Mouse (Mus musculus) lung, postnatal 0 days (tissue): ENCODE measurements around the gene Ntrk3. TPM values are rescaled to one million over a fixed set of nuclear protein-coding genes. Genes with fewer than 3 reads are reported as not detected.

Experiments used
- ATAC-seq: fragments of 200-750 bp; cut with Nextera tagmentation; 2 replicates; pipeline ENCODE4 v1.8.0; 2017; ENCODE audit warnings: moderate library complexity
- DNase-seq: peaks from one replicate; pipeline ENCODE4 v3.0.0-alpha.2; 2016; ENCODE audit warnings: low spot score
- H3K27ac ChIP-seq: fragments of 300-500 bp; sonication (generic); 2 replicates; pipeline ENCODE4 v1.5.1; 2014; ENCODE audit warnings: antibody characterized with exemption, mild to moderate bottlenecking, low read length, mixed read lengths
- H3K27me3 ChIP-seq: fragments of 300-500 bp; sonication (generic); replicated peaks from 2 replicates; pipeline ENCODE4 v1.6.1; 2014; ENCODE audit warnings: low read length, mixed read lengths; ENCODE audit not compliant: insufficient read depth
- H3K36me3 ChIP-seq: fragments of 300-500 bp; sonication (generic); 2 replicates; pipeline ENCODE4 v1.6.1; 2014; ENCODE audit warnings: low read length, mixed read lengths; ENCODE audit not compliant: insufficient read depth
- H3K4me1 ChIP-seq: fragments of 300-500 bp; sonication (generic); 2 replicates; pipeline ENCODE4 v1.6.1; 2014; ENCODE audit warnings: antibody characterized with exemption, low read depth, low read length, mixed read lengths; ENCODE audit not compliant: insufficient read depth
- H3K4me2 ChIP-seq: fragments of 300-500 bp; sonication (generic); replicated peaks from 2 replicates; pipeline ENCODE4 v1.6.1; 2014; ENCODE audit warnings: low read depth, mild to moderate bottlenecking, low read length, moderate library complexity, mixed read lengths
- H3K4me3 ChIP-seq: fragments of 300-500 bp; sonication (generic); 2 replicates; pipeline ENCODE4 v1.5.1; 2014; ENCODE audit warnings: low read depth, low read length
- H3K9ac ChIP-seq: fragments of 300-500 bp; sonication (generic); replicated peaks from 2 replicates; pipeline ENCODE4 v1.6.1; 2014; ENCODE audit warnings: low read depth, mild to moderate bottlenecking
- H3K9me3 ChIP-seq: fragments of 300-500 bp; sonication (generic); 2 replicates; pipeline ENCODE4 v1.6.1; 2016; ENCODE audit warnings: low read length, mixed read lengths
- CTCF ChIP-seq: IDR thresholded peaks from 2 replicates; pipeline ENCODE4 v1.5.1; 2016; ENCODE audit warnings: antibody characterized with exemption, mild to moderate bottlenecking
- EP300 ChIP-seq: IDR thresholded peaks from 2 replicates; pipeline ENCODE4 v1.6.1; 2016; ENCODE audit warnings: antibody characterized with exemption, mild to moderate bottlenecking, control low read depth
- WGBS: fragments of 180-500 bp; shearing (Covaris S2); extraction: QIAGEN DNeasy Blood & Tissue Kit; methylation state at CpG from one replicate; pipeline ENCODE4 v1.1.7; 2014; 5-methylcytosine and 5-hydroxymethylcytosine counted together
- polyA plus RNA-seq: library from polyadenylated mRNA; unstranded; fragments of >200 nt; fragmentation: Nextera tagmentation; extraction: Ambion mirVana; gene quantifications from 2 replicates; pipeline ENCODE4 v1.2.1, GENCODE M21; 2015

Ntrk3 gene
- polyA plus RNA-seq, 1 experiment from 2014 or later: 1.3 TPM

DNA sequence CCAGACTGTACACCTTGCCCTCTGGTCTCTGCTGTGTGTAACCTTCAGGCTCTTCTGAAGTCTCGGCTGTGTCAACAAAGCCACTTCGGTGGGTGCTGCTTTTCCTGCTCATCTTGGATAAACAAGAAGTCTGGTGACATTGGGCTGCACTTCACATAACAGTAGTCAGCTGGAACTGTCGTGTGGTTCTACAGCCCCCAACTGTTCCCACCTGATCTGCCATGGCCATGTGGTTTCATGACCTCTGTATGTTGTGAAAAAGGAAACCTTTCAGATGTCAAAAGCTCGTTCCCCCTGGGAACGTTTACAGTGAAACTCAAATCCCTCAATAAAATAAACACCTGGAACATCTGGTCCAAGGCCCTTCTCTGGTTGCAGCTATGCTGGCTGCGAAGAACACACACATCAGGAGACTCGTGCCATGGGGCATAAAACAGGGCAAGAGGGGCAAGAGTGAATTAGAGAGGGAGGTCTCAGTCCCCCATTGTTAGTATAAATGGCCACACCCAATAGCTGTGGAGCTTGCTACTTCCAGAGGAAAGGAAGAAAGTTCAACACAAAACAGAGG lies 222.7 kb downstream of the Ntrk3 start:
- Histone ChIP-seq H3K4me1 (no peaks in the 10 kb centered on the region), H3K9ac (no peak overlapping the region), H3K4me2 (no peak overlapping the region), H3K9me3 (no peaks in the 10 kb centered on the region), H3K27me3 (no peaks in the 10 kb centered on the region), H3K36me3 (no peaks in the 10 kb centered on the region), H3K27ac (no peak overlapping the region), H3K4me3 (no peak overlapping the region)
- ATAC-seq (no peak), DNase-seq (no peak)
- WGBS: 28% methylated on average over 7 of the region's 7 CpGs
- TF ChIP-seq EP300 (no peak), CTCF (no peak)

DNA sequence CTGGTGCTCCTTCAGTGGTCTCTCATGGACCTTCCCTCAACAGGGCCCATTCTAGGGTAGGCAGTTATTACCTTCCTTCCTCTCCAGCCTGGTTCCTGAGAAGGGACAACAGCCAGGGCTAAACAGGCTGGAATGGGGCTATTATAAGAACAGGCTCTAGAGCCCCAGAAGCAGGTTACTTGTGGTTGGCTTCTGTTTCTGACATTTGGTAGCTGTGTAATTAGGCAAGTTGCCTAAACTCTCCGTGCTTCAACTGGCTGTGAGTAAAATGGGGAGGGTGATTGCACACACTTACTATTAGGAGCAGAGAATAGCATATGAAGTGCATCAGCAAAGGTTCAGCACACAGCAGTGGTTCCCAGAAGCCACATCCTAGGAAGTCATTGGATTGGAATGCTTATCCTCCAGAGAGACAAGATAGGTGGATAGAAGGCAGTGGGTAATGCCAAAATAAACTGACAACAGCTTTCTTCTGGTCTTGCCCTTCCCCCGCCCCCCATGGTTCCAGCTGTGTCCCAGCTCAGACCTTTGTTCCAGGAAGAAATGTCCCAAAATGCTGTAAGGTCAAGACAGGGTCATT lies 230.7 kb downstream of the Ntrk3 start:
- TF ChIP-seq CTCF (no peak), EP300 (no peak)

DNA sequence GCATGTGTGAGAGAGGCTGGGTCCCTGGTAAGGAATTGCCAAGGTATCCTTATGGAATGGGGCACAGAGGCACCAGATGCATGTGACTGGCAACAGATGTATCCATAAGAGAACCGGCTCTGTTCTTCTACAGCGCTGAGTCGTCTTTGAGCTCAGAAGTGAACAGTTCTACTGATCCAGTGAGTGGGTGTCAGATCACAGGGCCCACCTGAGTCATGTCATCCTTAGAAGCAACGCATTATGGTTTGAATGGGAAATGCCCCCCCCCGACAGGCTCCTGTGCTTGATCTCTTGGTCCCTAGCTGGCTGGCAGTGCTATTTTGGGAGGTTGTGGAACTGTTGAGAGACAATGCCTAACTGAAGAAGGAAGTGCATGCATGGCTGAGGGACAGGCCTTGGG lies 236.9 kb downstream of the Ntrk3 start:
- no peak for TF ChIP-seq EP300
- TF ChIP-seq CTCF: no peak
- Histone ChIP-seq H3K4me1 (no peaks in the 10 kb centered on the region), H3K27me3 (no peaks in the 10 kb centered on the region), H3K36me3 (no peaks in the 10 kb centered on the region), H3K27ac (no peak overlapping the region), H3K4me3 (no peak overlapping the region), H3K9me3 (no peaks in the 10 kb centered on the region), H3K9ac (no peak overlapping the region), H3K4me2 (no peak overlapping the region)
- DNase-seq (no peak), ATAC-seq (no peak)
- WGBS: 83% methylated on average over 5 of the region's 5 CpGs

More for the DNA sequence above, 230.7 kb downstream of the Ntrk3 start:
- Histone ChIP-seq H3K4me3 (no peak overlapping the region), H3K27me3 (no peaks in the 10 kb centered on the region), H3K36me3 (no peaks in the 10 kb centered on the region), H3K27ac (no peak overlapping the region), H3K4me2 (no peak overlapping the region), H3K9me3 (no peaks in the 10 kb centered on the region), H3K9ac (no peak overlapping the region), H3K4me1 (no peaks in the 10 kb centered on the region)
- DNase-seq (no peak), ATAC-seq (no peak)
- 48% methylated on average over 2 of the region's 2 CpGs for WGBS

DNA sequence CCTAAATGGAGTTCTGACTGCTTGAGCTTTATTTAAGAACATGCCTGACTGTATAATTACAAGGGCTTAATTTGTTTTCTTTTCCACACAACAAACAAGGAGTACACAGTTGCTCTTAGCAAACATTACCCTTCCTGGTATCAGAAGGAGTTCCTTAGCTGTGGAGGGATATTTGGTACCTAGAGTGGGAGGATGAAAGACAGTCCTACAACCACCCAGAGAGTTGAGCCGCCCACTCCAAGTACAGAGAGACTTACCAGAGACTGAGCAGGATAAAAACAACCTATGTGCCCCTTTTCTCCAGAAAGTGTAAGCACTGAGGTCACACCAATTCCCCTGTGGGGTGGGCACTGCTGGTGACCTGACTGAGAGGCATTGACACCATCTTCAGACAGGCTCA lies 237.8 kb downstream of the Ntrk3 start:
- Histone ChIP-seq H3K4me3 (no peak overlapping the region), H3K27ac (no peak overlapping the region), H3K36me3 (no peaks in the 10 kb centered on the region), H3K9me3 (no peaks in the 10 kb centered on the region), H3K9ac (no peak overlapping the region), H3K4me2 (no peak overlapping the region), H3K27me3 (no peaks in the 10 kb centered on the region), H3K4me1 (no peaks in the 10 kb centered on the region)
- ATAC-seq (no peak), DNase-seq (no peak)
- 77% methylated on average over 1 of the region's 1 CpGs for WGBS
- no peak for TF ChIP-seq CTCF
- TF ChIP-seq EP300: no peak

DNA sequence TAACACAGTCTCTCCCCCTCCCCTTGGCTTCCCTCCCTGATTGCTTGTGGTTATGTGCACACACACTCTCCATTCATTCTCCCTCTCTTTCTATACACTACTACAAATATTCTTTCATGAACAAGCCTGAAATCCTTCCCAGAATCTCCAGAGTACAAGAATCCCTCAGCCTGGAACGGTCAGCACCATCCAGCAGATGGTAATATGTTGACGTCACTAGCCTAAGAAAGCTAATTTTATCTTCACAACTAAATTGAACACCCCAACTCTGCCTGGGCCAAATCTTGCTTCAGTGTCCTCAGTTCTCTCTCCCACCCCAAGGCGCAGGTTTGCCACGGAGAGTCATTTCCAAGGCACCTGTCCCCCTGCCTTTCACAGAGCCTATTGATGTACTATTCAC lies 239.5 kb downstream of the Ntrk3 start:
- no peak overlapping the region for H3K9ac ChIP-seq
- no peak overlapping the region for H3K27ac ChIP-seq
- no peaks in the 10 kb centered on the region for H3K27me3 ChIP-seq
- H3K4me3 ChIP-seq: no peak overlapping the region
- DNase-seq (no peak), ATAC-seq (no peak)
- WGBS: 82% methylated on average over 4 of the region's 4 CpGs
- no peaks in the 10 kb centered on the region for H3K4me1 ChIP-seq
- H3K4me2 ChIP-seq: no peak overlapping the region
- no peaks in the 10 kb centered on the region for H3K36me3 ChIP-seq
- TF ChIP-seq CTCF (no peak), EP300 (no peak)
- H3K9me3 ChIP-seq: no peaks in the 10 kb centered on the region

DNA sequence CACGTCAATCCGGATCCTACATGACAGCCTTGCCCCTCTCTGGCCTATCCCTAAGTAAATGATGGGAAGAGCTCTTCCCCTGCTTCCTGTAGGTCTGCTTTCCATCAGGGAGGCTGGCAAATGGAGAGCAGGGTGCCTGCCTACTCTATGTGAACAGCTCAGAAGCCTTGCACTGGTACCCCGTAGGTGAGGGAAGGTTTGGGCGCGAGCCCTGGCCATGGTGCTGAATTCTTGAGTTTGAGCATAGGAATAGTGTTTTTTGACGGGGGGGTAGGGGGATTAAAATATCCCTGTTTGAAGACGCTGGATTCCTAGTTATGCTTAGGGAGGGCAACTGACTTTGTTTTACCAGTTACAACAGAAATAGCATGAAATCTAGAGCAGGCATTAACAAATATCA lies 240.0 kb downstream of the Ntrk3 start:
- no peak overlapping the region for H3K4me2 ChIP-seq
- H3K27me3 ChIP-seq: no peaks in the 10 kb centered on the region
- no peak for TF ChIP-seq EP300
- TF ChIP-seq CTCF: no peak
- H3K27ac ChIP-seq: no peak overlapping the region
- H3K9ac ChIP-seq: no peak overlapping the region
- no peaks in the 10 kb centered on the region for H3K4me1 ChIP-seq
- no peaks in the 10 kb centered on the region for H3K36me3 ChIP-seq
- H3K9me3 ChIP-seq: no peaks in the 10 kb centered on the region
- no peak overlapping the region for H3K4me3 ChIP-seq
- 43% methylated on average over 7 of the region's 7 CpGs for WGBS
- ATAC-seq: no peak
- DNase-seq: no peak

DNA sequence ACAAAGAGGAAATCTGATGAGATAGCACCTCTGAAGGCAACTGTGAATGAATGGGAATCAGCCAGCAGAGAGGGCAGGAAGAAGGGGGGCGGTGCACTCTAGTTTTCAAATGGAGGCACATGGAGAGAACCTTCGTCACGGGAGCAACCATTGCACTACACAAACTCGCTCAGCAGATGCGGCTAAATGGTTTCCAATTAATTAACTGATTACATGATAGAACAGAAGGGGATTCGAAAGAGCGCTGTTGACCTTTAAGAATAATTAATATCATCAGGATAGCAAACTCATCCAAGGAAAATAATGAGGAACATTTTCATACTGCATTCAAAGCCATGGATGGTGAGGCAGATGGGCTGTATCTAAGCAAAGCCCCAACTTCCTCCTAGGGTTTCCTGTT lies 244.2 kb downstream of the Ntrk3 start:
- DNase-seq (no peak), ATAC-seq (no peak)
- H3K9me3 ChIP-seq: no peaks in the 10 kb centered on the region
- no peak overlapping the region for H3K27ac ChIP-seq
- H3K4me2 ChIP-seq: no peak overlapping the region
- no peak overlapping the region for H3K4me3 ChIP-seq
- no peaks in the 10 kb centered on the region for H3K27me3 ChIP-seq
- no peaks in the 10 kb centered on the region for H3K36me3 ChIP-seq
- WGBS: 88% methylated on average over 7 of the region's 7 CpGs
- TF ChIP-seq CTCF: no peak
- no peak for TF ChIP-seq EP300
- H3K4me1 ChIP-seq: no peaks in the 10 kb centered on the region
- H3K9ac ChIP-seq: no peak overlapping the region
